Mouse (Mus musculus) cortical plate, adult 2 months (tissue): ENCODE results near the gene Dlg5. TPM values are rescaled to one million over a fixed set of nuclear protein-coding genes. Genes with fewer than 3 reads are reported as not detected.

ENCODE experiments used
- H3K27ac ChIP-seq: fragments of 200-500 bp; 2 replicates; pipeline ENCODE4 v1.5.1; 2012; ENCODE audit warnings: low read length, control low read depth, inconsistent platforms; ENCODE audit not compliant: insufficient read depth
- H3K4me1 ChIP-seq: fragments of 200-500 bp; 2 replicates; pipeline ENCODE4 v1.6.1; 2011; ENCODE audit warnings: low read length; ENCODE audit not compliant: control insufficient read depth, insufficient read depth
- H3K4me3 ChIP-seq: fragments of 200-500 bp; 2 replicates; pipeline ENCODE4 v1.5.1; 2011; ENCODE audit warnings: mild to moderate bottlenecking, low read length, control low read depth; ENCODE audit not compliant: insufficient read depth
- CTCF ChIP-seq: fragments of 200-500 bp; IDR thresholded peaks from 2 replicates; pipeline ENCODE4 v1.5.1; 2011; ENCODE audit warnings: mild to moderate bottlenecking, control low read depth, low read length; ENCODE audit not compliant: insufficient read depth; ENCODE audit errors: extremely low read depth
- POLR2A ChIP-seq: fragments of 200-500 bp; IDR thresholded peaks from 2 replicates; pipeline ENCODE4 v1.6.1; 2011; ENCODE audit warnings: mild to moderate bottlenecking, low read length, control low read depth; ENCODE audit not compliant: insufficient read depth; ENCODE audit errors: extremely low read depth
- polyA plus RNA-seq: library from polyadenylated mRNA; depleted of rRNA; stranded (reverse); fragments of >200 nt; gene quantifications from 2 replicates; pipeline ENCODE4 v1.2.3, GENCODE M21; 2012

Dlg5 gene
- polyA plus RNA-seq, 1 experiment, result 26.5 TPM

DNA sequence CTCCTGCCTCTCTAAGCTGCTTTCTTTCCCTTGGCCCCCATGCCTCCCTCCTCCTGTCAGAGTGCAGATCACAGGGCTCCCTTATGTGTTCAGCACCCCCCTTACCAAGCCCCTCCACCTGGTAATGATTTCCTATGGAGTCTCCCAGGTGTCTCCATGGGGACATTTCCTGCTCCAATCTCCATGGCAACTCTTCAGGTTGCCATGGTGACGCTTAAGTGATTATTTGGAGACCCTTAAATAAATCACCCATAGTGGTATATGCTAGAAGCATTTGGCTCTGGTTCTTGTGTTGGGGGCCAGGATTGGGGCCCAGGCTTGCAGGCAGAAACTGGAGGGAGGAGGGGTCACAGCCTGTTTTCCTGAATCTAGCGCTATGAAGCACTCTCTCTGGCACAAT, 17.2 kb upstream of the Dlg5 start:
- TF ChIP-seq POLR2A (no peak), CTCF (no peak)
- Histone ChIP-seq H3K4me3 (no peak overlapping the region), H3K27ac (no peak overlapping the region), H3K4me1 (no peaks in the 10 kb centered on the region; the same call in 1 of the 2 replicates)

DNA sequence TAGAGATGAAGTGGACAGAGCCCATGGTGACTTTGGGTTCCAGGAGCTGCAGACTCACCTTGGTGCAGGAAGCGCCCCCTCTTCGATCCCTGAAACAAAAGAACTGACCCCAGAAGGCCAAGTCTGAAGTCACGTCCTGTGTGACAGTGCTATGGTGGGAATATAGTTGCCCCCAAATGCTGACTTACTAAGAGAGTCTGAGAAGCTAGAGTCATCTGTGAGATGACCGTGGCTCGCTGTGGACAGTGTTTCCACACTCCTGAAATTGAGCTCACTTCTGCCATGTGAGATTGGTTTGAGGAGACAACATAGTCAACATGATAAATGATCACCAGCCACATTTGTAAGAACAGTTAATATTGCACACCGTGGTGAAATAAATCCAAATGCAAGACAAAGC, 16.7 kb upstream of the Dlg5 start:
- Histone ChIP-seq H3K4me3 (no peak overlapping the region), H3K27ac (no peak overlapping the region)
- TF ChIP-seq POLR2A (no peak), CTCF (no peak)

DNA sequence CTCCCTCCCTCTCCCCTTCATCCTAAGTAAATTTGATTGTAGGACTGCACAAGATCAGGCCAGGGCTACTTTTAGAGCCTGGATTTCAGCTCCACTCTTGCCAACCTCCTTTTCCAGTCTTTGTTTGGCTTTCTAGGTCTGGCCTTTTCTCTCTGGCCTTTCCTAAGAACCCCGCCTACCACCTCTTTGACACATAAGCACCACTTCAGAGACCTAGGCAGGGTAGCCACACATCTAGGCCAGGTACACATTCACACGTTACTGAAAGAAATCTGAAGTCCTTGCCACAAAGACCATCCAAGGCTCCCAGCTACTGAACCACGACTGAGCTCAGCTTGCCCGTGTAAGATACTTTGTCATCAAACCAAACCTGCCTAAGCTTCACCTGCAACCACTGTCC, 14.7 kb upstream of the Dlg5 start:
- Histone ChIP-seq H3K4me3 (no peak overlapping the region), H3K27ac (no peak overlapping the region), H3K4me1 (no peaks in the 10 kb centered on the region; the same call in 1 of the 2 replicates)
- TF ChIP-seq POLR2A, result no peak
- no peak for TF ChIP-seq CTCF

More for the DNA sequence above, 16.7 kb upstream of the Dlg5 start:
- no peaks in the 10 kb centered on the region; the same call in 1 of the 2 replicates for H3K4me1 ChIP-seq

GRCm38 (mm10) chr14:24255956-24256355, 10.2 kb upstream of the Dlg5 start:
- Histone ChIP-seq H3K4me3 (no peak overlapping the region), H3K4me1 (no peaks in the 10 kb centered on the region), H3K27ac (no peak overlapping the region)
- TF ChIP-seq POLR2A (no peak), CTCF (no peak)

- Histone ChIP-seq H3K27ac (no peak overlapping the region), H3K4me3 (no peak overlapping the region), H3K4me1 (no peaks in the 10 kb centered on the region)
- TF ChIP-seq CTCF, result no peak
- TF ChIP-seq POLR2A, result no peak
Measured at GRCm38 (mm10) chr14:24253611-24254202, 8.0 kb upstream of the Dlg5 start.

- no peak for TF ChIP-seq POLR2A
- TF ChIP-seq CTCF, result no peak
- H3K4me1 ChIP-seq, result no peaks in the 10 kb centered on the region
- no peak overlapping the region for H3K27ac ChIP-seq
- no peak overlapping the region for H3K4me3 ChIP-seq
Measured at GRCm38 (mm10) chr14:24251326-24251725, 5.6 kb upstream of the Dlg5 start.

DNA sequence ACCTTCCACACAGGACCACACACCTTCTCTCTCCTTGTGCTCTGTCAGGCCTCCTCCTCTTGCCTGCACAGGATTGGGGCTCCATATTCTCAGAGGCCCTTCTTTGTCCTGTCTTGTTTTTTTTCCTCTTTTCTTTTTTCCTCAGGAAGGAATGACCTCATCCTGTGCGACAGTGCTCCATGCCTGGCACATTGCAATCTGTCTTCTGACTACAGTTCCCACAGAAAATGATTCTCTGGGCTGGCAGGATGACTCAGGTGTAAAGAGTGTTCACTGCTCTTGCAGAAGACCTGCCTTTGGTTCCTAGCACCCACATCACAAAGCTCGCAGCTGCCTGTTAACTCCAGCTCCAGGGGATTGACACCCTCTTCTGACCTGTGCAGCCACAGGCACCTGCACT, 4.2 kb upstream of the Dlg5 start:
- H3K4me3 ChIP-seq, result no peak overlapping the region

GRCm38 (mm10) chr14:24244330-24245176, 1.2 kb downstream of the Dlg5 start:
- Histone ChIP-seq H3K4me3 (peak overlapping the region; percentile 78), H3K4me1 (no peaks in the 10 kb centered on the region), H3K27ac (peak overlapping the region; percentile 53)
- TF ChIP-seq CTCF (no peak), POLR2A (no peak)

More for the DNA sequence above, 4.2 kb upstream of the Dlg5 start:
- TF ChIP-seq CTCF (no peak), POLR2A (no peak)
- no peaks in the 10 kb centered on the region for H3K4me1 ChIP-seq
- no peak overlapping the region for H3K27ac ChIP-seq

DNA sequence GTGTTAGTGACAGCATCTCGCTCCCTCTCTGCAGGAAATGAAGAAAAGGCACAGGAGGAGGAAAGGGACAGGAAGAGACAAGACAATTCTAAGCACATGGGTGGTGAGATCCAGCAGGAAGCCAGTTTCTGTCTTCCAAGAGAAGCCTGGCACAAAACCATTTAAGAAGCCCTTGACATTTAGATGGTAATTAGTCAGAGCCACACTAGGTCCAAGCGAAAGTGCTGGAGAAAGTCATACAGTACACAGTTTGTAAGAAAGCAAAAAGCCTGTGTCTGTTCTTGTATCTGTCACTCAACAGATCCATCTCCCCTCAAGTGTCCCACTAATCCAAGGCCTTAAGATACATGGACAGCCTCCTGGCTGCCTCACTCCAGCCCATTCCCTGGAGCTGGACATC, 3.7 kb downstream of the Dlg5 start:
- H3K4me1 ChIP-seq, result peaks cover 5% of the 10 kb centered on the region; the same call in 1 of the 2 replicates
- TF ChIP-seq CTCF (no peak), POLR2A (no peak)
- H3K27ac ChIP-seq, result no peak overlapping the region
- no peak overlapping the region for H3K4me3 ChIP-seq

GRCm38 (mm10) chr14:24240831-24241230, 4.9 kb downstream of the Dlg5 start:
- Histone ChIP-seq H3K4me1 (peaks cover 5% of the 10 kb centered on the region; the same call in 1 of the 2 replicates), H3K4me3 (no peak overlapping the region), H3K27ac (no peak overlapping the region)
- TF ChIP-seq CTCF, result no peak
- no peak for TF ChIP-seq POLR2A
